In genomic region chr12:73207008-73207407, GRCm38 (mm10) we compare ENCODE assay signal across 15 mouse cellular contexts.
DNase-seq lines count a peak whose midpoint lies in the region; ATAC-seq and TF ChIP-seq lines count a peak whose summit lies in the region.
"Had no signal": no experiment of that assay in that cellular context is flagged by ENCODE, and none has a peak within 500 bp of the region (broad histone marks: within the 10 kb centered on the region; RNA-seq: fewer than 3 reads in every experiment).

No protein-coding gene starts in this region.

- no peak for ATAC-seq in heart, embryonic 11.5 days (replicated peaks; ENCODE audit: insufficient number of reproducible peaks, low FRiP score, low TSS enrichment)
- no peak for ATAC-seq in kidney, postnatal 0 days (replicated peaks; ENCODE audit: low FRiP score, low read depth)
- ATAC-seq in kidney, embryonic 14.5 days (ENCODE audit: low FRiP score, low TSS enrichment) = no peak
- ATAC-seq in G1E (ENCODE audit: extremely low read depth, insufficient number of reproducible peaks, low FRiP score, poor library complexity, severe bottlenecking) = peak; percentile 61
- ATAC-seq in megakaryocyte-erythroid progenitor cell, adult 5-6 weeks (replicated peaks; ENCODE audit: low FRiP score, low TSS enrichment, poor library complexity, severe bottlenecking) = peak; percentile 80
- ATAC-seq: forebrain, embryonic 14.5 days had no signal

- no peak overlapping the region for H3K27ac ChIP-seq in heart, embryonic 11.5 days (ENCODE audit: low read depth, low read length)
- peak overlapping the region; percentile 73 for H3K27ac ChIP-seq in kidney, postnatal 0 days
- H3K27ac ChIP-seq in kidney, embryonic 14.5 days (ENCODE audit: low read depth, low read length) = no peak overlapping the region
- H3K27ac ChIP-seq: hindbrain, embryonic 15.5 days; left cerebral cortex, adult 2 months; macrophage had no signal

- H3K4me2 ChIP-seq in heart, embryonic 11.5 days = no peak overlapping the region
- no peak overlapping the region for H3K4me2 ChIP-seq in kidney, postnatal 0 days (ENCODE audit: low read length)
- H3K4me2 ChIP-seq in kidney, embryonic 14.5 days (replicated peaks; ENCODE audit: low read depth, low read length) = no peak overlapping the region
- H3K4me2 ChIP-seq: hindbrain, embryonic 15.5 days had no signal

- no peaks in the 10 kb centered on the region for H3K9me3 ChIP-seq in heart, embryonic 11.5 days (replicated peaks; ENCODE audit: control insufficient read depth, low read length)
- no peaks in the 10 kb centered on the region for H3K9me3 ChIP-seq in kidney, postnatal 0 days (replicated peaks; ENCODE audit: low read length)
- no peaks in the 10 kb centered on the region for H3K9me3 ChIP-seq in kidney, embryonic 14.5 days (ENCODE audit: control insufficient read depth, low read length)
- H3K9me3 ChIP-seq in G1E (replicated peaks) = no peaks in the 10 kb centered on the region
- H3K9me3 ChIP-seq: hindbrain, embryonic 15.5 days had no signal

- H3K36me3 ChIP-seq in heart, embryonic 11.5 days (ENCODE audit: control insufficient read depth, insufficient read depth, low read length) = no peaks in the 10 kb centered on the region
- H3K36me3 ChIP-seq in kidney, postnatal 0 days (ENCODE audit: insufficient read depth, low read length) = no peaks in the 10 kb centered on the region
- no peaks in the 10 kb centered on the region for H3K36me3 ChIP-seq in kidney, embryonic 14.5 days (ENCODE audit: control insufficient read depth, insufficient read depth, low read length)
- peaks cover 5% of the 10 kb centered on the region for H3K36me3 ChIP-seq in G1E (replicated peaks)
- H3K36me3 ChIP-seq: hindbrain, embryonic 15.5 days had no signal

- H3K27me3 ChIP-seq in heart, embryonic 11.5 days (ENCODE audit: control insufficient read depth, insufficient read depth, low read length) = no peaks in the 10 kb centered on the region
- H3K27me3 ChIP-seq in kidney, postnatal 0 days (ENCODE audit: insufficient read depth, low read length) = no peaks in the 10 kb centered on the region
- no peaks in the 10 kb centered on the region for H3K27me3 ChIP-seq in kidney, embryonic 14.5 days (ENCODE audit: control insufficient read depth, insufficient read depth, low read length)
- no peaks in the 10 kb centered on the region for H3K27me3 ChIP-seq in G1E (ENCODE audit: insufficient read depth, low read length)
- H3K27me3 ChIP-seq: hindbrain, embryonic 15.5 days had no signal

- H3K4me1 ChIP-seq in heart, embryonic 11.5 days (ENCODE audit: control insufficient read depth, insufficient read depth, low read length) = peaks cover 9% of the 10 kb centered on the region; the same call in 1 of the 2 replicates
- no peaks in the 10 kb centered on the region for H3K4me1 ChIP-seq in kidney, postnatal 0 days (replicated peaks; ENCODE audit: insufficient read depth, low read length)
- H3K4me1 ChIP-seq in kidney, embryonic 14.5 days (ENCODE audit: control insufficient read depth, insufficient read depth, low read length) = no peaks in the 10 kb centered on the region
- H3K4me1 ChIP-seq in G1E (ENCODE audit: insufficient read depth, low read depth, low read length) = peaks cover 84% of the 10 kb centered on the region
- H3K4me1 ChIP-seq: hindbrain, embryonic 15.5 days had no signal

- H3K9ac ChIP-seq in heart, embryonic 11.5 days (ENCODE audit: low read depth, low read length) = no peak overlapping the region
- no peak overlapping the region for H3K9ac ChIP-seq in kidney, postnatal 0 days (ENCODE audit: low read depth, low read length)
- H3K9ac ChIP-seq in kidney, embryonic 14.5 days (ENCODE audit: low read depth, low read length) = no peak overlapping the region
- H3K9ac ChIP-seq: hindbrain, embryonic 15.5 days had no signal

- no peak for TF ChIP-seq CTCF in kidney, postnatal 0 days (IDR thresholded peaks at IDR 0.05; ENCODE audit: low read depth)
- no peak for TF ChIP-seq CTCF in G1E (IDR thresholded peaks at IDR 0.05; ENCODE audit: low read depth, low read length)

- 49% methylated on average over 4 of the region's 4 CpGs for WGBS in heart, embryonic 11.5 days (ENCODE audit: insufficient replicate concordance)
- 76% methylated on average over 4 of the region's 4 CpGs for WGBS in kidney, postnatal 0 days
- 85% methylated on average over 4 of the region's 4 CpGs for WGBS in kidney, embryonic 14.5 days

- DNase-seq in heart, adult 11 months = peak; percentile 90
- DNase-seq in kidney, postnatal 0 days (ENCODE audit: low spot score) = no peak
- no peak for DNase-seq in G1E (ENCODE audit: low spot score)
- no peak for DNase-seq in neural tube, embryonic 10.5 days (ENCODE audit: extremely low spot score, low spot score)
- DNase-seq in spleen, adult 12 weeks (ENCODE audit: low spot score) = no peak
- DNase-seq: cerebellum, adult 2 months; midbrain, embryonic 14.5 days; thymus, adult 18-20 months had no signal

- no peak overlapping the region for H3K4me3 ChIP-seq in heart, embryonic 11.5 days (ENCODE audit: low read depth, low read length)
- no peak overlapping the region for H3K4me3 ChIP-seq in kidney, postnatal 0 days (replicated peaks; ENCODE audit: low read depth, low read length)
- H3K4me3 ChIP-seq in kidney, embryonic 14.5 days (ENCODE audit: low read length) = no peak overlapping the region
- H3K4me3 ChIP-seq in G1E (ENCODE audit: low read depth, low read length) = no peak overlapping the region; the same call in 1 of the 2 replicates
- H3K4me3 ChIP-seq: hindbrain, embryonic 15.5 days; left cerebral cortex, adult 2 months had no signal

Comparison
In these comparisons a context has a peak if more than half of its experiments do, and no peak if none do; other contexts are left out.
1. ATAC-seq: peak in G1E (single experiment) and megakaryocyte-erythroid progenitor cell, adult 5-6 weeks (single experiment); none in heart, embryonic 11.5 days (single experiment), kidney, postnatal 0 days (single experiment) and kidney, embryonic 14.5 days (single experiment).